Mouse (Mus musculus) urinary bladder, postnatal 10 days (tissue): Measurements from ENCODE around the gene Faap20.

Experiments used
- DNase-seq: peaks from one replicate; pipeline ENCODE4 v3.0.0; 2022; ENCODE audit warnings: low spot score

Faap20 gene

GRCm38 (mm10) chr4:155249648-155250351 lies at the start of gene Faap20:
Gene Faap20, plus strand, starts transcription at chr4:155249802.
- peak; percentile 57 for DNase-seq

GRCm38 (mm10) chr4:155200861-155201390 lies 48.7 kb upstream of the Faap20 start:
- DNase-seq, result no peak

- DNase-seq, result no peak
Observed at GRCm38 (mm10) chr4:155201764-155202163, 47.8 kb upstream of the Faap20 start.

GRCm38 (mm10) chr4:155205919-155206318 lies 43.7 kb upstream of the Faap20 start:
- DNase-seq, result no peak

- no peak for DNase-seq
Observed at GRCm38 (mm10) chr4:155206498-155206897, 43.1 kb upstream of the Faap20 start.

GRCm38 (mm10) chr4:155207841-155208240 lies 41.8 kb upstream of the Faap20 start:
- no peak for DNase-seq

GRCm38 (mm10) chr4:155208613-155209012 lies 41.0 kb upstream of the Faap20 start:
- no peak for DNase-seq

- DNase-seq, result no peak
Observed at GRCm38 (mm10) chr4:155209079-155209478, 40.5 kb upstream of the Faap20 start.

GRCm38 (mm10) chr4:155209494-155209893 lies 40.1 kb upstream of the Faap20 start:
- DNase-seq, result no peak

GRCm38 (mm10) chr4:155213052-155213751 lies 36.4 kb upstream of the Faap20 start:
- DNase-seq, result no peak

- DNase-seq, result no peak
Observed at GRCm38 (mm10) chr4:155213752-155214054, 35.9 kb upstream of the Faap20 start.

GRCm38 (mm10) chr4:155214188-155214587 lies 35.4 kb upstream of the Faap20 start:
- DNase-seq, result no peak

- no peak for DNase-seq
Observed at GRCm38 (mm10) chr4:155214793-155215192, 34.8 kb upstream of the Faap20 start.

GRCm38 (mm10) chr4:155215203-155215602 lies 34.4 kb upstream of the Faap20 start:
- no peak for DNase-seq

- DNase-seq, result no peak
Observed at GRCm38 (mm10) chr4:155215773-155216630, 33.6 kb upstream of the Faap20 start.

GRCm38 (mm10) chr4:155217241-155218103 lies 32.1 kb upstream of the Faap20 start:
- no peak for DNase-seq

GRCm38 (mm10) chr4:155218104-155218732 lies 31.4 kb upstream of the Faap20 start:
- DNase-seq, result no peak

- no peak for DNase-seq
Observed at GRCm38 (mm10) chr4:155219271-155220212, 30.1 kb upstream of the Faap20 start.

- DNase-seq, result no peak
Observed at GRCm38 (mm10) chr4:155220213-155221100, 29.1 kb upstream of the Faap20 start.
